Mouse (Mus musculus) liver, embryonic 16.5 days (tissue): ENCODE measurements around the gene Srm. TPM values are rescaled to one million over a fixed set of nuclear protein-coding genes. Genes with fewer than 3 reads are reported as not detected.

Experiments used
- ATAC-seq: fragments of 200-750 bp; cut with Nextera tagmentation; 2 replicates; pipeline ENCODE4 v1.8.0; 2017; ENCODE audit warnings: low read depth, mild to moderate bottlenecking, moderate number of reproducible peaks, moderate library complexity
- H3K27ac ChIP-seq: fragments of 300-500 bp; sonication (generic); 2 replicates; pipeline ENCODE4 v1.5.1; 2014; ENCODE audit warnings: mild to moderate bottlenecking, low read length
- H3K27me3 ChIP-seq: fragments of 300-500 bp; sonication (generic); 2 replicates; pipeline ENCODE4 v1.6.1; 2014; ENCODE audit warnings: low read depth, low read length, mixed read lengths; ENCODE audit not compliant: control insufficient read depth, insufficient read depth
- H3K36me3 ChIP-seq: fragments of 300-500 bp; sonication (generic); 2 replicates; pipeline ENCODE4 v1.6.1; 2014; ENCODE audit warnings: mild to moderate bottlenecking; ENCODE audit not compliant: control insufficient read depth, insufficient read depth
- H3K4me1 ChIP-seq: fragments of 300-500 bp; sonication (generic); 2 replicates; pipeline ENCODE4 v1.6.1; 2014; ENCODE audit warnings: low read depth, low read length, mixed read lengths; ENCODE audit not compliant: control insufficient read depth
- H3K4me2 ChIP-seq: fragments of 300-500 bp; sonication (generic); 2 replicates; pipeline ENCODE4 v1.6.1; 2014; ENCODE audit warnings: low read depth, low read length, mixed read lengths
- H3K4me3 ChIP-seq: fragments of 300-500 bp; sonication (generic); 2 replicates; pipeline ENCODE4 v1.5.1; 2014; ENCODE audit warnings: low read depth, mild to moderate bottlenecking, low read length
- H3K9ac ChIP-seq: fragments of 300-500 bp; sonication (generic); 2 replicates; pipeline ENCODE4 v1.6.1; 2014; ENCODE audit warnings: low read depth, low read length
- H3K9me3 ChIP-seq: fragments of 300-500 bp; sonication (generic); replicated peaks from 2 replicates; pipeline ENCODE4 v1.6.1; 2016; ENCODE audit warnings: low read length; ENCODE audit not compliant: control insufficient read depth
- WGBS: fragments of 180-500 bp; shearing (Covaris S2); extraction: QIAGEN DNeasy Blood & Tissue Kit; methylation state at CpG from one replicate; pipeline ENCODE4 v1.1.7; 2014; ENCODE audit not compliant: insufficient replicate concordance; 5-methylcytosine and 5-hydroxymethylcytosine counted together
- polyA plus RNA-seq: library from polyadenylated mRNA; unstranded; fragments of >200 nt; fragmentation: Nextera tagmentation; extraction: Ambion mirVana; gene quantifications from 2 replicates; pipeline ENCODE4 v1.2.1, GENCODE M21; 2015

Gene Srm
- polyA plus RNA-seq, 1 experiment from 2014 or later = 88.3 TPM

GRCm38 (mm10) chr4:148595916-148596315, 4.6 kb downstream of the Srm start:
- Histone ChIP-seq H3K4me2 (no peak overlapping the region), H3K27me3 (no peaks in the 10 kb centered on the region), H3K27ac (no peak overlapping the region), H3K4me1 (peaks cover 16% of the 10 kb centered on the region), H3K4me3 (no peak overlapping the region), H3K36me3 (peaks cover 29% of the 10 kb centered on the region), H3K9ac (no peak overlapping the region), H3K9me3 (no peaks in the 10 kb centered on the region)
- no peak for ATAC-seq
- WGBS = 76% methylated on average over 6 of the region's 6 CpGs

- Histone ChIP-seq H3K27me3 (no peaks in the 10 kb centered on the region), H3K4me3 (no peak overlapping the region), H3K9ac (no peak overlapping the region), H3K27ac (no peak overlapping the region), H3K4me1 (peaks cover 17% of the 10 kb centered on the region), H3K36me3 (peaks cover 29% of the 10 kb centered on the region), H3K9me3 (no peaks in the 10 kb centered on the region), H3K4me2 (no peak overlapping the region)
- WGBS = 86% methylated on average over 3 of the region's 3 CpGs
- no peak for ATAC-seq
These were observed 5.4 kb downstream of the Srm start for GRCm38 (mm10) chr4:148596731-148597130.

- no peaks in the 10 kb centered on the region for H3K27me3 ChIP-seq
- H3K9ac ChIP-seq = no peak overlapping the region
- 83% methylated on average over 12 of the region's 12 CpGs for WGBS
- H3K4me1 ChIP-seq = peaks cover 8% of the 10 kb centered on the region
- no peak overlapping the region for H3K4me3 ChIP-seq
- H3K27ac ChIP-seq = no peak overlapping the region
- no peak for ATAC-seq
- no peak overlapping the region for H3K4me2 ChIP-seq
- H3K9me3 ChIP-seq = no peaks in the 10 kb centered on the region
- peaks cover 22% of the 10 kb centered on the region for H3K36me3 ChIP-seq
These were observed 7.5 kb downstream of the Srm start for GRCm38 (mm10) chr4:148598826-148599225.

GRCm38 (mm10) chr4:148600316-148600715, 9.0 kb downstream of the Srm start:
- 65% methylated on average over 4 of the region's 4 CpGs for WGBS
- no peaks in the 10 kb centered on the region for H3K27me3 ChIP-seq
- H3K4me3 ChIP-seq = no peak overlapping the region
- H3K9me3 ChIP-seq = no peaks in the 10 kb centered on the region
- ATAC-seq = no peak
- peaks cover 11% of the 10 kb centered on the region for H3K36me3 ChIP-seq
- no peak overlapping the region for H3K4me2 ChIP-seq
- peaks cover 8% of the 10 kb centered on the region for H3K4me1 ChIP-seq
- H3K9ac ChIP-seq = no peak overlapping the region
- no peak overlapping the region for H3K27ac ChIP-seq

- 39% methylated on average over 4 of the region's 4 CpGs for WGBS
- Histone ChIP-seq H3K27me3 (no peaks in the 10 kb centered on the region), H3K27ac (no peak overlapping the region), H3K9me3 (no peaks in the 10 kb centered on the region), H3K4me2 (no peak overlapping the region), H3K36me3 (peaks cover under 1% of the 10 kb centered on the region), H3K4me1 (peaks cover 8% of the 10 kb centered on the region), H3K9ac (no peak overlapping the region), H3K4me3 (no peak overlapping the region)
- ATAC-seq = no peak
These were observed 10.6 kb downstream of the Srm start for GRCm38 (mm10) chr4:148601871-148602270.

- WGBS = 62% methylated on average over 14 of the region's 14 CpGs
- Histone ChIP-seq H3K27me3 (no peaks in the 10 kb centered on the region), H3K27ac (peak within 1 kb of the TSS; percentile 48), H3K4me3 (peak within 1 kb of the TSS; percentile 46), H3K36me3 (no peaks in the 10 kb centered on the region; the same call in 1 of the 2 replicates), H3K9ac (peak within 1 kb of the TSS; percentile 31; the same call in 1 of the 2 replicates), H3K4me2 (peak within 1 kb of the TSS; percentile 40), H3K9me3 (no peaks in the 10 kb centered on the region), H3K4me1 (peaks cover 8% of the 10 kb centered on the region)
- peak; percentile 55 for ATAC-seq
These were observed 11.2 kb downstream of the Srm start, which contains the start of gene Masp2 for GRCm38 (mm10) chr4:148602357-148603120. Gene Masp2 (plus strand): TSS chr4:148602554.

GRCm38 (mm10) chr4:148603376-148604139, 12.3 kb downstream of the Srm start:
- Histone ChIP-seq H3K9me3 (no peaks in the 10 kb centered on the region), H3K4me1 (peaks cover 8% of the 10 kb centered on the region), H3K27me3 (no peaks in the 10 kb centered on the region), H3K27ac (no peak overlapping the region), H3K36me3 (no peaks in the 10 kb centered on the region), H3K9ac (peak overlapping the region; percentile 31; the same call in 1 of the 2 replicates), H3K4me2 (peak overlapping the region; percentile 40), H3K4me3 (peak overlapping the region; percentile 46)
- ATAC-seq = no peak; the same call in 1 of the 2 replicates
- WGBS = 69% methylated on average over 10 of the region's 10 CpGs

GRCm38 (mm10) chr4:148604141-148604540, 12.8 kb downstream of the Srm start:
- WGBS = 66% methylated on average over 7 of the region's 7 CpGs
- H3K4me1 ChIP-seq = peaks cover 8% of the 10 kb centered on the region
- H3K4me3 ChIP-seq = no peak overlapping the region
- ATAC-seq = no peak
- no peak overlapping the region for H3K27ac ChIP-seq
- H3K36me3 ChIP-seq = no peaks in the 10 kb centered on the region
- peak overlapping the region; percentile 40; the same call in 1 of the 2 replicates for H3K4me2 ChIP-seq
- H3K9me3 ChIP-seq = no peaks in the 10 kb centered on the region
- no peak overlapping the region for H3K9ac ChIP-seq
- H3K27me3 ChIP-seq = no peaks in the 10 kb centered on the region
